Mouse (Mus musculus): ENCODE results near the gene Lrrc19. TPM values are rescaled to one million over a fixed set of nuclear protein-coding genes. Genes with fewer than 3 reads are reported as not detected.
"Not testable (repeated sequence)": the region's sequence is repeated elsewhere in the genome, so short reads cannot be mapped to it uniquely, and the experiment has no call there.

Lrrc19 gene
- total RNA-seq (2021): not detected
- long read RNA-seq, experiment 1: 0 reads
- long read RNA-seq, experiment 2, partial matches to known transcripts: 0 of 1 reads
- long read RNA-seq, experiment 2, other reads (novel, unspliced or antisense): 1 of 1 reads

- intact Hi-C loops (cut with DNase I): no loop called here
- DNase-seq (ENCODE audit: low spot score in 2 of 2): no peak
Observed at GRCm38 (mm10) chr4:94649920-94650319, at the start of gene Lrrc19. Gene Lrrc19 (minus strand): TSS chr4:94650144.

- DNase-seq (ENCODE audit: low spot score in 2 of 2): no peak
Observed at GRCm38 (mm10) chr4:94696368-94696767, 46.4 kb upstream of the Lrrc19 start.

GRCm38 (mm10) chr4:94692175-94692574, 42.2 kb upstream of the Lrrc19 start:
- no peak for DNase-seq (ENCODE audit: low spot score in 2 of 2)
- intact Hi-C loops (cut with DNase I): no loop called here

More at GRCm38 (mm10) chr4:94696368-94696767, 46.4 kb upstream of the Lrrc19 start:
- intact Hi-C loops (cut with DNase I): no loop called here

GRCm38 (mm10) chr4:94691078-94691477, 41.1 kb upstream of the Lrrc19 start:
- DNase-seq (ENCODE audit: low spot score in 2 of 2): no peak
- intact Hi-C loops (cut with DNase I): no loop called here

- intact Hi-C loops (cut with DNase I); DNase-seq (ENCODE audit: low spot score in 2 of 2): not testable (repeated sequence)
Observed at GRCm38 (mm10) chr4:94689804-94690203, 39.9 kb upstream of the Lrrc19 start.

- DNase-seq (ENCODE audit: low spot score in 2 of 2): no peak
- intact Hi-C loops (cut with DNase I): no loop called here
Observed at GRCm38 (mm10) chr4:94683305-94683704, 33.4 kb upstream of the Lrrc19 start.

GRCm38 (mm10) chr4:94682029-94682428, 32.1 kb upstream of the Lrrc19 start:
- no peak for DNase-seq (ENCODE audit: low spot score in 2 of 2)
- intact Hi-C loops (cut with DNase I): no loop called here

GRCm38 (mm10) chr4:94681181-94681580, 31.2 kb upstream of the Lrrc19 start:
- no peak for DNase-seq (ENCODE audit: low spot score in 2 of 2)
- intact Hi-C loops (cut with DNase I): no loop called here

- intact Hi-C loops (cut with DNase I): no loop called here
- DNase-seq (ENCODE audit: low spot score in 2 of 2): no peak
Observed at GRCm38 (mm10) chr4:94680662-94681061, 30.7 kb upstream of the Lrrc19 start.

- peak; percentile 7 to 16 for DNase-seq (ENCODE audit: low spot score in 2 of 2)
- intact Hi-C loops (cut with DNase I): loop anchor here (5.0 kb wide), 1 partner anchor 233 kb away; no protein-coding TSS in a partner anchor
Observed at GRCm38 (mm10) chr4:94669718-94670117, 19.8 kb upstream of the Lrrc19 start.

- intact Hi-C loops (cut with DNase I); DNase-seq (ENCODE audit: low spot score in 2 of 2): not testable (repeated sequence)
Observed at GRCm38 (mm10) chr4:94650426-94651175, 657 bp upstream of the Lrrc19 start.

- intact Hi-C loops (cut with DNase I): no loop called here
- no peak for DNase-seq (ENCODE audit: low spot score in 2 of 2)
Observed at GRCm38 (mm10) chr4:94643141-94643540, 6.8 kb downstream of the Lrrc19 start.

GRCm38 (mm10) chr4:94620077-94620476, 29.9 kb downstream of the Lrrc19 start:
- DNase-seq (ENCODE audit: low spot score in 2 of 2): no peak
- intact Hi-C loops (cut with DNase I): no loop called here

- DNase-seq (ENCODE audit: low spot score in 2 of 2): no peak
- intact Hi-C loops (cut with DNase I): no loop called here
Observed at GRCm38 (mm10) chr4:94614627-94615006, 35.3 kb downstream of the Lrrc19 start.

GRCm38 (mm10) chr4:94613972-94614626, 35.8 kb downstream of the Lrrc19 start, which contains the start of gene Ift74:
Gene Ift74 (plus strand): TSS chr4:94614491.
- DNase-seq (ENCODE audit: low spot score in 2 of 2): peak; percentile 95 to 97
- intact Hi-C loops (cut with DNase I): no loop called here

- no peak for DNase-seq (ENCODE audit: low spot score in 2 of 2)
- intact Hi-C loops (cut with DNase I): no loop called here
Observed at GRCm38 (mm10) chr4:94610339-94610738, 39.6 kb downstream of the Lrrc19 start.

- DNase-seq (ENCODE audit: low spot score in 2 of 2): no peak
- intact Hi-C loops (cut with DNase I): no loop called here
Observed at GRCm38 (mm10) chr4:94605591-94605990, 44.4 kb downstream of the Lrrc19 start.

- intact Hi-C loops (cut with DNase I): no loop called here
- DNase-seq (ENCODE audit: low spot score in 2 of 2): no peak
Observed at GRCm38 (mm10) chr4:94604452-94605019, 45.4 kb downstream of the Lrrc19 start.

- peak; percentile 95 for DNase-seq (ENCODE audit: low spot score in 2 of 2)
- intact Hi-C loops (cut with DNase I): no loop called here
Observed at GRCm38 (mm10) chr4:94603031-94603629, 46.8 kb downstream of the Lrrc19 start, which contains the start of gene Plaa. Gene Plaa (minus strand): TSS chr4:94603244.
